Mouse (Mus musculus): ENCODE measurements around the gene Ints6l. TPM values are rescaled to one million over a fixed set of nuclear protein-coding genes. Genes with fewer than 3 reads are reported as not detected.
A peak's percentile ranks its signal among the peaks of the same experiment; 100 is the strongest.

Ints6l gene
- polyA plus RNA-seq, 1 experiment: 6.8 TPM

DNA sequence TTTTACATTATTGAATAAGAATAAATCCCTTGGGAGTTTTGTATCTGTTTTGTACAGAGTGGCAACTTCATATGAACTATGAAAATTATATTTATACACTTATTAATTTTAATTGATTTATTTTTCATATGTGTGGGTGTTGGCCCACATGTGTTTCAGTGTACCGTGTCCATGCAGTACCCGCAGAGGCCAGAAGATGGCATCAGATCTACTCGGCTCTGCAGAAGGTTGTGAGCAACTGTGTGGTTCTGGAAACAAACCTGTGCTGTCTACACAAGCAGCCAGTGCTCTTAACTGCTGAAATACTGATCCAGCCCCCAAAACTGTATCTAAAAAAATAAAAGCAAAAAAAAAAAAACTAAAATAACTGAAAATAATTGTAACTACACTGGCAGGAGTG is 76.6 kb downstream of the Ints6l start:
- Histone ChIP-seq H3K36me3 (ENCODE audit: control insufficient read depth, insufficient read depth, low read length) (no peaks in the 10 kb centered on the region), H3K4me1 (ENCODE audit: control insufficient read depth, insufficient read depth, low read length) (no peaks in the 10 kb centered on the region), H3K27me3 (ENCODE audit: control insufficient read depth, insufficient read depth, low read length) (no peaks in the 10 kb centered on the region), H3K27ac (ENCODE audit: control insufficient read depth, insufficient read depth, low read depth, low read length) (no peak overlapping the region), H3K4me3 (ENCODE audit: control insufficient read depth, low read depth, low read length) (no peak overlapping the region)
- no peak for TF ChIP-seq POLR2A (IDR thresholded peaks at IDR 0.05; ENCODE audit: control insufficient read depth, low read depth, low read length)
- TF ChIP-seq CTCF (IDR thresholded peaks at IDR 0.05; ENCODE audit: control insufficient read depth, insufficient read depth, insufficient replicate concordance, low read depth, low read length): peak; percentile 56; the same call in 1 of the 2 replicates

DNA sequence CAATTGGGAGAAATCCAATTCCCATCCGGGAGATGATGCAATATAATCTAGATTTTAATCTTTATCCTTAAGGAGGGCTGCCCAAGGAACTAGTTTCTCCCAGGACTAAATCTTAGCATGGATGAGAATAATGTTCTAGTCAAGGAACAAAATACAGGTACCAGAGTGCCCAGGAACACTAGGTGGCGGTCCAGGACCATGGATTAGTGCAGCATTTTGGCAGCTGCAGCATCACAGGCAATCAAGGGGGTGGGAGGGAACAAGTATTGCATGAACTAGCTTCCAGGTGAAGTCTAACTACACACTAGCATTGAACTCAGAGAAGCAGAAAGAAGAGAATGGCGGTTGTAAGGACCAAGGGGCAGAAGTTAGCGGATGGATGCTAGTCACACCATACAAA is 82.5 kb downstream of the Ints6l start:
- peak; percentile 15; the same call in 1 of the 2 replicates for TF ChIP-seq CTCF (IDR thresholded peaks at IDR 0.05; ENCODE audit: control insufficient read depth, insufficient read depth, insufficient replicate concordance, low read depth, low read length)
- TF ChIP-seq POLR2A (IDR thresholded peaks at IDR 0.05; ENCODE audit: control insufficient read depth, low read depth, low read length): no peak
- Histone ChIP-seq H3K27ac (ENCODE audit: control insufficient read depth, insufficient read depth, low read depth, low read length) (no peak overlapping the region), H3K4me1 (ENCODE audit: control insufficient read depth, insufficient read depth, low read length) (no peaks in the 10 kb centered on the region), H3K27me3 (ENCODE audit: control insufficient read depth, insufficient read depth, low read length) (no peaks in the 10 kb centered on the region), H3K36me3 (ENCODE audit: control insufficient read depth, insufficient read depth, low read length) (no peaks in the 10 kb centered on the region), H3K4me3 (ENCODE audit: control insufficient read depth, low read depth, low read length) (no peak overlapping the region)

- Histone ChIP-seq H3K36me3 (ENCODE audit: control insufficient read depth, insufficient read depth, low read length) (no peaks in the 10 kb centered on the region), H3K4me1 (ENCODE audit: control insufficient read depth, insufficient read depth, low read length) (no peaks in the 10 kb centered on the region), H3K27me3 (ENCODE audit: control insufficient read depth, insufficient read depth, low read length) (no peaks in the 10 kb centered on the region), H3K27ac (ENCODE audit: control insufficient read depth, insufficient read depth, low read depth, low read length) (no peak within 1 kb of the TSS), H3K4me3 (ENCODE audit: control insufficient read depth, low read depth, low read length) (no peak within 1 kb of the TSS)
- TF ChIP-seq POLR2A (IDR thresholded peaks at IDR 0.05; ENCODE audit: control insufficient read depth, low read depth, low read length) (no peak), CTCF (IDR thresholded peaks at IDR 0.05; ENCODE audit: control insufficient read depth, insufficient read depth, insufficient replicate concordance, low read depth, low read length) (no peak)
Measured at GRCm38 (mm10) chrX:56549506-56549905, 94.8 kb downstream of the Ints6l start, which contains the start of gene Gm648. Gene Gm648 (minus strand): TSS chrX:56549606.

DNA sequence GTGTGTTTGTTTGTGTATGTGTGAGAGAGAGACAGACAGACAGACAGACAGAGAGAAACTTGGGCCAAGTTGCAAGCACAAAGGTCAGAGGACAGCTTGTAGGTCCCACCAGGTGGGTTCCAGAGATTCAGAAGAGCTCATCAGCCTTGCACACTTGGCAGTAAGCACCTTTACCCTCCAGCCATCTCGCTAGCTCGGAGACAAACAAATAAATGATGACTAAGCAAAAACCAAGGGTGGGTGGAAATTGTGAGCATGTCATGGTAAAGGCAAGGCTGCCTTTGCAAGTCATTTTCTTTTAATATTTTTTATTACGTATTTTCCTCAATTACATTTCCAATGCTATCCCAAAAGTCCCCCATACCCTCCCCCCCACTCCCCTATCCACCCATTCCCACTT is 98.9 kb downstream of the Ints6l start:
- TF ChIP-seq POLR2A (IDR thresholded peaks at IDR 0.05; ENCODE audit: control insufficient read depth, low read depth, low read length): no peak
- TF ChIP-seq CTCF (IDR thresholded peaks at IDR 0.05; ENCODE audit: control insufficient read depth, insufficient read depth, insufficient replicate concordance, low read depth, low read length): no peak
- no peaks in the 10 kb centered on the region for H3K36me3 ChIP-seq (ENCODE audit: control insufficient read depth, insufficient read depth, low read length)

More for the DNA sequence above, 98.9 kb downstream of the Ints6l start:
- Histone ChIP-seq H3K27ac (ENCODE audit: control insufficient read depth, insufficient read depth, low read depth, low read length) (no peak overlapping the region), H3K4me3 (ENCODE audit: control insufficient read depth, low read depth, low read length) (no peak overlapping the region), H3K27me3 (ENCODE audit: control insufficient read depth, insufficient read depth, low read length) (no peaks in the 10 kb centered on the region), H3K4me1 (ENCODE audit: control insufficient read depth, insufficient read depth, low read length) (no peaks in the 10 kb centered on the region)

Other genes with a start within 250 kb of the Ints6l start
- gene Gm773, start 242.0 kb upstream of the Ints6l start, polyA plus RNA-seq (2012; rRNA removed): 0.67 and 1.4 TPM in 2 replicates
- 0.45 and 0.75 TPM in 2 replicates for gene Zfp449, start 108.5 kb upstream of the Ints6l start, polyA plus RNA-seq (2012; rRNA removed)
- 8.1 and 8.9 TPM in 2 replicates for gene Smim10l2a, start 80.3 kb upstream of the Ints6l start, polyA plus RNA-seq (2012; rRNA removed)
- gene Gm2174, start 6.9 kb upstream of the Ints6l start, polyA plus RNA-seq (2012; rRNA removed): not detected in 2 replicates
- not detected in 2 replicates for gene Gm10477, start 69.9 kb downstream of the Ints6l start, polyA plus RNA-seq (2012; rRNA removed)
- gene Gm648, start 94.7 kb downstream of the Ints6l start, polyA plus RNA-seq (2012; rRNA removed): 3.0 and 4.6 TPM in 2 replicates
- 0.85 and 1.2 TPM in 2 replicates for gene Mmgt1, start 143.2 kb downstream of the Ints6l start, polyA plus RNA-seq (2012; rRNA removed)
- 4.2 and 5.4 TPM in 2 replicates for gene Slc9a6, start 154.9 kb downstream of the Ints6l start, polyA plus RNA-seq (2012; rRNA removed)